Mouse (Mus musculus): Measurements from ENCODE around the gene Ercc4.

- no peak for TF ChIP-seq POLR2A (IDR thresholded peaks at IDR 0.05; ENCODE audit: insufficient read depth, low read depth, low read length)
- TF ChIP-seq CTCF (IDR thresholded peaks at IDR 0.05), result no peak
Measured at GRCm38 (mm10) chr16:13183182-13183742, 73.8 kb downstream of the Ercc4 start.

Measured in heart, adult 2 months (tissue).